Mouse (Mus musculus): ENCODE data around the gene Gm17349.
A peak's percentile ranks its signal among the peaks of the same experiment; 100 is the strongest.

Gene Gm17349

GRCm38 (mm10) chr15:99699715-99700114 is 5.6 kb downstream of the Gm17349 start:
- DNase-seq (ENCODE audit: low read depth): no peak

- no peak for DNase-seq (ENCODE audit: low read depth)
Measured at GRCm38 (mm10) chr15:99698533-99699085, 6.7 kb downstream of the Gm17349 start.

GRCm38 (mm10) chr15:99697309-99697708 is 8.0 kb downstream of the Gm17349 start:
- peak; percentile 40 for DNase-seq (ENCODE audit: low read depth)

- DNase-seq (ENCODE audit: low read depth): no peak
Measured at GRCm38 (mm10) chr15:99691976-99692375, 13.3 kb downstream of the Gm17349 start.

GRCm38 (mm10) chr15:99690924-99691323 is 14.4 kb downstream of the Gm17349 start:
- no peak for DNase-seq (ENCODE audit: low read depth)

- DNase-seq (ENCODE audit: low read depth): peak; percentile 88
Measured at GRCm38 (mm10) chr15:99688712-99689111, 16.6 kb downstream of the Gm17349 start.

- DNase-seq (ENCODE audit: low read depth): no peak
Measured at GRCm38 (mm10) chr15:99684156-99684555, 21.1 kb downstream of the Gm17349 start.

GRCm38 (mm10) chr15:99682880-99683279 is 22.4 kb downstream of the Gm17349 start:
- DNase-seq (ENCODE audit: low read depth): peak; percentile 38

- no peak for DNase-seq (ENCODE audit: low read depth)
Measured at GRCm38 (mm10) chr15:99679008-99679407, 26.3 kb downstream of the Gm17349 start.

GRCm38 (mm10) chr15:99678063-99678800 is 27.1 kb downstream of the Gm17349 start:
- DNase-seq (ENCODE audit: low read depth): peak; percentile 55

GRCm38 (mm10) chr15:99677089-99677488 is 28.2 kb downstream of the Gm17349 start:
- DNase-seq (ENCODE audit: low read depth): no peak

- no peak for DNase-seq (ENCODE audit: low read depth)
Measured at GRCm38 (mm10) chr15:99674866-99675265, 30.4 kb downstream of the Gm17349 start.

- DNase-seq (ENCODE audit: low read depth): no peak
Measured at GRCm38 (mm10) chr15:99671783-99672182, 33.5 kb downstream of the Gm17349 start.

- DNase-seq (ENCODE audit: low read depth): peak; percentile 56
Measured at GRCm38 (mm10) chr15:99670964-99671670, 34.2 kb downstream of the Gm17349 start.

GRCm38 (mm10) chr15:99670154-99670821 is 35.0 kb downstream of the Gm17349 start, which contains the start of gene Asic1:
Gene Asic1, plus strand, starts transcription at chr15:99670368.
- DNase-seq (ENCODE audit: low read depth): peak; percentile 86

GRCm38 (mm10) chr15:99669392-99669791 is 35.9 kb downstream of the Gm17349 start:
- DNase-seq (ENCODE audit: low read depth): no peak

GRCm38 (mm10) chr15:99668881-99669280 is 36.4 kb downstream of the Gm17349 start:
- peak; percentile 94 for DNase-seq (ENCODE audit: low read depth)

- DNase-seq (ENCODE audit: low read depth): no peak
Measured at GRCm38 (mm10) chr15:99667544-99667943, 37.7 kb downstream of the Gm17349 start.

GRCm38 (mm10) chr15:99664600-99665451 is 40.5 kb downstream of the Gm17349 start:
- DNase-seq (ENCODE audit: low read depth): peak; percentile 93

GRCm38 (mm10) chr15:99663964-99664599 is 41.2 kb downstream of the Gm17349 start:
- DNase-seq (ENCODE audit: low read depth): peak; percentile 35

- no peak for DNase-seq (ENCODE audit: low read depth)
Measured at GRCm38 (mm10) chr15:99662371-99662770, 42.9 kb downstream of the Gm17349 start.

Data from NIH3T3 (cell line).